Mouse (Mus musculus) midbrain, postnatal 0 days (tissue): ENCODE results near the gene Gstm3. TPM values are rescaled to one million over a fixed set of nuclear protein-coding genes. Genes with fewer than 3 reads are reported as not detected.

Source experiments
- ATAC-seq: fragments of 200-750 bp; cut with Nextera tagmentation; 2 replicates; pipeline ENCODE4 v1.8.0; 2017; ENCODE audit warnings: moderate number of reproducible peaks, mild to moderate bottlenecking, moderate TSS enrichment, moderate library complexity; ENCODE audit not compliant: low FRiP score
- DNase-seq: peaks from one replicate; pipeline ENCODE4 v3.0.0-alpha.2; 2015; ENCODE audit warnings: low spot score
- H3K27ac ChIP-seq: fragments of 300-500 bp; sonication (generic); 2 replicates; pipeline ENCODE4 v1.5.1; 2014; ENCODE audit warnings: low read depth, mild to moderate bottlenecking, low read length, mixed read lengths
- H3K27me3 ChIP-seq: fragments of 300-500 bp; sonication (generic); 2 replicates; pipeline ENCODE4 v1.6.1; 2014; ENCODE audit warnings: low read length, control low read depth, mixed read lengths; ENCODE audit not compliant: insufficient read depth
- H3K36me3 ChIP-seq: fragments of 300-500 bp; sonication (generic); 2 replicates; pipeline ENCODE4 v1.6.1; 2014; ENCODE audit warnings: low read length, control low read depth, mixed read lengths; ENCODE audit not compliant: insufficient read depth
- H3K4me1 ChIP-seq: fragments of 300-500 bp; sonication (generic); 2 replicates; pipeline ENCODE4 v1.6.1; 2014; ENCODE audit warnings: mild to moderate bottlenecking, control low read depth, antibody characterized with exemption, low read length, mixed read lengths; ENCODE audit not compliant: insufficient read depth
- H3K4me2 ChIP-seq: fragments of 300-500 bp; sonication (generic); 2 replicates; pipeline ENCODE4 v1.6.1; 2014; ENCODE audit warnings: low read depth, mild to moderate bottlenecking, low read length, mixed read lengths; ENCODE audit not compliant: poor library complexity, severe bottlenecking
- H3K4me3 ChIP-seq: fragments of 300-500 bp; sonication (generic); 2 replicates; pipeline ENCODE4 v1.5.1; 2014; ENCODE audit warnings: low read depth, mild to moderate bottlenecking, low read length, moderate library complexity
- H3K9ac ChIP-seq: fragments of 300-500 bp; sonication (generic); replicated peaks from 2 replicates; pipeline ENCODE4 v1.6.1; 2014; ENCODE audit warnings: mild to moderate bottlenecking, low read length, moderate library complexity, mixed read lengths; ENCODE audit not compliant: poor library complexity, severe bottlenecking
- H3K9me3 ChIP-seq: fragments of 300-500 bp; sonication (generic); 2 replicates; pipeline ENCODE4 v1.6.1; 2016; ENCODE audit warnings: low read length, control low read depth
- CTCF ChIP-seq: IDR thresholded peaks from 2 replicates; pipeline ENCODE4 v1.5.1; 2016; ENCODE audit warnings: antibody characterized with exemption, mild to moderate bottlenecking
- WGBS: fragments of 180-500 bp; shearing (Covaris S2); extraction: QIAGEN DNeasy Blood & Tissue Kit; methylation state at CpG from one replicate; pipeline ENCODE4 v1.1.7; 2014; 5-methylcytosine and 5-hydroxymethylcytosine counted together
- polyA plus RNA-seq: library from polyadenylated mRNA; unstranded; fragments of >200 nt; fragmentation: Nextera tagmentation; extraction: Ambion mirVana; gene quantifications from 2 replicates; pipeline ENCODE4 v1.2.1, GENCODE M21; 2015
- total RNA-seq: library from RNA; depleted of rRNA; stranded (reverse); fragments of >200 nt; gene quantifications from 2 replicates; pipeline ENCODE4 v1.2.3, GENCODE M21; 2014

The Gstm3 gene
- total and polyA plus RNA-seq, 2 experiments from 2014 or later: not detected

DNA sequence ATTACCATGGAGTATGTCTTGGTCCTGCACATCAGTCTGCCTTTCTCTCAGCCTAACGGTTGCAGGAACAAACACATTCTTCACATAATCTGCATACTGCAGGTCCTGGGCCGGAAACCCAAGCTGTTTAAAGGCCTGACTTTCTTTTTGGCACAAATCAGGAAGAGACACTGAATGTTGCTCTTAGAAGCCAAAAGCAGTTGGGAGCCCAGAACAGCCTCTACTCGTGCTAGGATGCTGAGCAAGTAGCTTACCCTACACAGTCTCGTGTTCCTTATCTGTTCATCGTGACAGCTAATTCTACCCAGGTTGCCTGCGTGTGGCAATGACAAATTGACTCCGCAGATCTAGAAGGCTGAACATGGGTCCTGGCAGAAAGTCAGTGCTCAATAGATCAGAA, 28.6 kb downstream of the Gstm3 start:
- no peaks in the 10 kb centered on the region for H3K36me3 ChIP-seq
- H3K9me3 ChIP-seq: no peaks in the 10 kb centered on the region
- 81% methylated on average over 7 of the region's 7 CpGs for WGBS
- no peak overlapping the region for H3K27ac ChIP-seq
- no peak overlapping the region for H3K9ac ChIP-seq
- TF ChIP-seq CTCF: no peak
- ATAC-seq (no peak), DNase-seq (no peak)
- peaks cover 9% of the 10 kb centered on the region; the same call in 1 of the 2 replicates for H3K4me1 ChIP-seq
- H3K4me3 ChIP-seq: no peak overlapping the region
- no peaks in the 10 kb centered on the region for H3K27me3 ChIP-seq
- no peak overlapping the region for H3K4me2 ChIP-seq

DNA sequence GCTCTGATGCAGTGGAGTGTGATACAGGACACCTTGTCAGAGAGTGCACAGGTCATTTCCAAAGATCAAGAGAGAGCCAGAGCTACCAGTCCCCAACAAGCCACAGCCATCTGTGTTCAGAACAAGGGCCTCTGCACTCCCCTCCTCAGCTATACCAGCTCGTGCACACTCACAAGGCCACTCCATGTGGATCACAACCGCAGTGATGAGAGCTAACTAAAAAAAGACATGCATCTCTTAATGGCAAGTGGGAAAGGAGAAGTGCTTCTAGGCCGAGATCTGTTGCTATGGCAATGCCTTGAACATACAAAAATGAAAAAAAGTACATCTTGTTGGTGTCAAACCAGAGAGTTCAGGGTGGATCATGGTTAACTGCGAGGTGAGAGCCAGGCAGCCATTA, 29.3 kb downstream of the Gstm3 start:
- Histone ChIP-seq H3K4me3 (no peak overlapping the region), H3K27me3 (no peaks in the 10 kb centered on the region), H3K27ac (peak overlapping the region; percentile 52), H3K9me3 (no peaks in the 10 kb centered on the region), H3K4me2 (no peak overlapping the region), H3K36me3 (no peaks in the 10 kb centered on the region), H3K9ac (no peak overlapping the region), H3K4me1 (peaks cover 9% of the 10 kb centered on the region; the same call in 1 of the 2 replicates)
- ATAC-seq (peak; percentile 24; the same call in 1 of the 2 replicates), DNase-seq (no peak)
- WGBS: 28% methylated on average over 4 of the region's 4 CpGs
- no peak for TF ChIP-seq CTCF

DNA sequence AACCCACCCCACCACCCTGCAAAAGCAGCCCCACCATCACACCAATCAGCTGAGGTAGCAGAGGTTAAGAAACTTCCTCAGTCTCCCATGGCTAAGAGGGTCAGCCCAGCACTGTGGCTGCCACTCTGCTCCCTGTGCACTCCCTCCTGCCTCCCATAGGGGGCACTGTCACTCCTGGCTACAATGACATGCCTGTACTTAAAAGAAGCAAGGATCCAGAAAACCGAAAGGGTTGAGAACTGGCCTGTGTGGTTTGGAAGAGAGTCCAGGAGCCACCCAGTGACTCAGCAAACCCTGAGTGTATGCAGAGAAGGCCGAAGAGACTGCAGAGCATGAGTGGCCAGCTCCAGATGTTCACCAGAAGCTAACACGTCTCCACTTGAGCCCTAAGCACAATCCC, 29.7 kb downstream of the Gstm3 start:
- peaks cover 9% of the 10 kb centered on the region; the same call in 1 of the 2 replicates for H3K4me1 ChIP-seq
- peak; percentile 74 for TF ChIP-seq CTCF
- 47% methylated on average over 3 of the region's 3 CpGs for WGBS
- DNase-seq (peak; percentile 51), ATAC-seq (0 out of 2 replicates have a peak, but pooled peaks have one; percentile 6)
- no peaks in the 10 kb centered on the region for H3K27me3 ChIP-seq
- no peak overlapping the region for H3K4me3 ChIP-seq
- H3K9ac ChIP-seq: no peak overlapping the region
- no peaks in the 10 kb centered on the region for H3K36me3 ChIP-seq
- H3K27ac ChIP-seq: peak overlapping the region; percentile 52
- no peak overlapping the region for H3K4me2 ChIP-seq
- H3K9me3 ChIP-seq: no peaks in the 10 kb centered on the region

DNA sequence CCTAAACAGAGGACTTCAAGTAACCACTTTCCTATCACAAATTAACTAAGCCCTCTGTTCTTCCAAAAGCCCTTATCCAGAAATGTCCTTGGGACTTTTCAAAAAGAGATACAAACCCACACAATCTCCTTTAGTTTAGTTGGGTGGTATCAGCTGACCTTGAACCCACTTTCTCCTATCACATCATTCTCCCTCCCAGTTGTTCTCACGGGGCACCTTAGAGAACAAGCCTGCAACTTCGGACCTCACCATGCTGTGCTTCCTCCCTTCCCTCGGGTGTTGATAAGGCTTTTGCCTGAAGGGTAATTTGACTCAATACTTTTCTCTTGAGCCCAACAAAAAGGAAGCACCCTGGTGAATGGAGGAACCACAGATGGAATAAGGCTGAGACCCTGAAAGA, 33.2 kb downstream of the Gstm3 start:
- Histone ChIP-seq H3K4me1 (peaks cover 7% of the 10 kb centered on the region; the same call in 1 of the 2 replicates), H3K4me2 (no peak overlapping the region), H3K9ac (no peak overlapping the region), H3K27me3 (no peaks in the 10 kb centered on the region), H3K4me3 (no peak overlapping the region), H3K27ac (no peak overlapping the region), H3K9me3 (no peaks in the 10 kb centered on the region), H3K36me3 (no peaks in the 10 kb centered on the region)
- DNase-seq (no peak), ATAC-seq (no peak)
- TF ChIP-seq CTCF: no peak
- WGBS: 75% methylated on average over 3 of the region's 3 CpGs

DNA sequence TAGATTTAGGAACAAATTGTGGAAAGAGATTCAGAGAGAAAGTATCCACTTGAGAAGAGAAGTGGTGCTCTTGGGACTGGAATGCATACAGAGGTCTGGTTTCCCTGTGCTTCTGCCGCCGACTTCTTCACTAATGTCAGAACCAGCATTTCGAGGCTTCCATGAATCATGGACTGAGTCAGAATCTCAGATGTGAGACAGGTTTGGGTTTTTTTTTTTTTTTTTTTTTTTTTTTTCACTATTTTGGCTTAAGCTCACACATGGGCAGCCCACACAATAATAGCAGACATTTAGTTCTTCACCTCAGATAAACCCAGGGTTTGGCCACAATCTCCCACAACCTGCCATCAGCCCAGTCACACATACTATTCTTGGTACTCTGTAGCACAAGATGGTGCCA, 33.8 kb downstream of the Gstm3 start:
- Histone ChIP-seq H3K4me2 (no peak overlapping the region), H3K4me3 (no peak overlapping the region), H3K36me3 (no peaks in the 10 kb centered on the region), H3K9me3 (no peaks in the 10 kb centered on the region), H3K9ac (no peak overlapping the region), H3K27me3 (no peaks in the 10 kb centered on the region), H3K27ac (no peak overlapping the region), H3K4me1 (peaks cover 7% of the 10 kb centered on the region; the same call in 1 of the 2 replicates)
- ATAC-seq (no peak), DNase-seq (no peak)
- no peak for TF ChIP-seq CTCF
- WGBS: 88% methylated on average over 3 of the region's 3 CpGs

DNA sequence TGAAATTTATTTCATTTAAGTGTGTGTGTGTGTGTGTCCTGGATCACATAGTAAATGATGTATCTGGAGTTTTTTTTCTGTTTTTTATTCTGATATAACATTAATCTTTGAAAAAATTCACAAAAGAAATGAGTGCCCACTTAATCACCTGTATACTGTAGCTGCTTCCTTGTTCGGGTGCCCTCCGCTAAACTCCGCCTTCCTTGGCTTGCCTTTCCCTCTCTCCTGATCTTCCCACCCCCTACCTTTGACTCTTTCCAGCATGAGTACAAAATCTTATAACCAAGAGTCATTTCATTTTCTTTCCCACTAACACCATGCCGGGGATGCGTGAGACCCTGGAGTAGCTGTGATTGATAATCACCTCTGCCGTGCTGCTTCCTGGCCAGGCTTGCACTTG, 37.0 kb downstream of the Gstm3 start:
- no peaks in the 10 kb centered on the region for H3K4me1 ChIP-seq
- H3K9me3 ChIP-seq: no peaks in the 10 kb centered on the region
- H3K27ac ChIP-seq: peak overlapping the region; percentile 51
- DNase-seq (no peak), ATAC-seq (no peak)
- no peak overlapping the region for H3K4me3 ChIP-seq
- no peak overlapping the region for H3K4me2 ChIP-seq
- H3K9ac ChIP-seq: no peak overlapping the region
- no peak for TF ChIP-seq CTCF
- H3K27me3 ChIP-seq: no peaks in the 10 kb centered on the region
- 67% methylated on average over 6 of the region's 6 CpGs for WGBS
- H3K36me3 ChIP-seq: no peaks in the 10 kb centered on the region
